Mouse (Mus musculus) liver, embryonic 14.5 days (tissue): Measurements from ENCODE around the gene Ppp1r21.

ENCODE experiments used
- CTCF ChIP-seq: IDR thresholded peaks from 2 replicates; pipeline ENCODE4 v1.5.1; 2016; ENCODE audit warnings: antibody characterized with exemption, low read depth, control low read depth
- EP300 ChIP-seq: IDR thresholded peaks from 2 replicates; pipeline ENCODE4 v1.6.1; 2016; ENCODE audit warnings: antibody characterized with exemption, low read depth

- peak; percentile 92 for TF ChIP-seq CTCF
- no peak for TF ChIP-seq EP300
These were observed 18.8 kb upstream of the Ppp1r21 start for GRCm38 (mm10) chr17:88511095-88511551.
